Comparison of ENCODE assay signal across 13 mouse cellular contexts in the genomic region with DNA sequence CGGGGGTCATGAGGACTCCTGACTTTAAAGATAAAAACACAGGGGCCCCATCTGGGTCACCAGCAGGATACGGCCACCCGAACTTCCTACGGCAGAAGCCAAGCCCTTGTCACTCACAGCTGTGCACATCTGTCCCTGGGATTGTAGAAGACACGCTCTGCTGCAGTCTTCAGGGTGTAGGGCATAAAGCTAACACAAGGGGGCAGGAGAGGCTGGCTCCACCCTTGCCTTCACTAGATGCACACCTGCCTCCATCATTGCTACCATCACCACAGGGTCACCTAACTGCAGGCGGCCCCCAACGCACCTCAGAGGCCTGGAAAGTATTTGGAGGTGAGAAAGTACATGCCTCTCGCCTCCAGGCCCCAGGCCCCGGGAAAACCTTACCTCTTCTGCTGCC. TPM values are rescaled to one million over a fixed set of nuclear protein-coding genes. Genes with fewer than 3 reads are reported as not detected.
DNase-seq lines count a peak whose midpoint lies in the region; ATAC-seq and TF ChIP-seq lines count a peak whose summit lies in the region.
"Had no signal": no experiment of that assay in that cellular context is flagged by ENCODE, and none has a peak within 500 bp of the region (broad histone marks: within the 10 kb centered on the region; RNA-seq: fewer than 3 reads in every experiment).

No protein-coding gene starts in this region.

- DNase-seq in left cerebral cortex, adult 2 months (ENCODE audit: extremely low spot score in 1 of 2, low spot score in 2 of 2), result no peak
- no peak for DNase-seq in left cerebral cortex, postnatal 36 days (ENCODE audit: low spot score in 2 of 2)
- DNase-seq in CH12.LX (ENCODE audit: extremely low read depth), result no peak
- DNase-seq in MEL (ENCODE audit: low read depth, low spot score), result peak; percentile 48
- DNase-seq in right cerebral cortex, postnatal 14 days, result no peak
- DNase-seq in cerebellum, adult 18-20 months, result no peak
- DNase-seq: cerebellum, adult 11-12 months; heart, adult 18-20 months; right cerebral cortex, postnatal 4 days had no signal

- in situ Hi-C loops in CH12.LX (cut with MboI; ENCODE audit: low pct_ligation_motif_present, low pct_unique_long_range_greater_than_20kb, low sequenced_read_pairs), result no loop called here

- TF ChIP-seq RAD21 in CH12.LX (IDR thresholded peaks at IDR 0.05; ENCODE audit: low read depth, low read length), result peak; percentile 65
- TF ChIP-seq RAD21 in MEL (IDR thresholded peaks at IDR 0.05; ENCODE audit: low read depth, low read length), result peak; percentile 73

- H3K27me3 ChIP-seq in CH12.LX (replicated peaks) (no peaks in the 10 kb centered on the region), MEL (ENCODE audit: control insufficient read depth in 1 of 2, insufficient read depth in 2 of 2, low read length in 2 of 2) (no peaks in the 10 kb centered on the region)
- H3K27me3 ChIP-seq: lung, embryonic 15.5 days had no signal

- H3K4me2 ChIP-seq in CH12.LX (ENCODE audit: insufficient read depth, low read depth, poor library complexity, severe bottlenecking), result no peak overlapping the region
- H3K4me2 ChIP-seq: lung, embryonic 15.5 days had no signal

- no peaks in the 10 kb centered on the region for H3K79me2 ChIP-seq in CH12.LX (replicated peaks; ENCODE audit: control insufficient read depth, extremely low read depth, insufficient read depth, poor library complexity, severe bottlenecking)
- no peaks in the 10 kb centered on the region for H3K79me2 ChIP-seq in MEL (ENCODE audit: control insufficient read depth, insufficient read depth, low read length, poor library complexity)

- H3K36me3 ChIP-seq in CH12.LX (replicated peaks in 1 of 2; ENCODE audit: control insufficient read depth in 1 of 2, insufficient read depth in 1 of 2, low read length in 1 of 2), result peaks cover 0 to 18% of the 10 kb centered on the region in 2 experiments
- H3K36me3 ChIP-seq in MEL (ENCODE audit: control insufficient read depth in 1 of 2, insufficient read depth in 2 of 2, low read length in 2 of 2), result no peaks in the 10 kb centered on the region

- no peak overlapping the region for H3K27ac ChIP-seq in left cerebral cortex, adult 2 months
- H3K27ac ChIP-seq in CH12.LX (ENCODE audit: insufficient read depth, low read depth), result no peak overlapping the region
- no peak overlapping the region for H3K27ac ChIP-seq in MEL (ENCODE audit: control insufficient read depth, low read depth, low read length)
- H3K27ac ChIP-seq: lung, embryonic 15.5 days had no signal

- intact Hi-C loops in left cerebral cortex, adult 2 months (cut with DNase I), result no loop called here
- intact Hi-C loops in left cerebral cortex, postnatal 36 days (cut with DNase I), result no loop called here

- TF ChIP-seq CTCF in left cerebral cortex, adult 2 months (IDR thresholded peaks at IDR 0.05), result peak; percentile 42
- TF ChIP-seq CTCF in CH12.LX (conservative IDR thresholded peaks at IDR 0.05 in 1 of 2, IDR thresholded peaks at IDR 0.05 in 1 of 2; ENCODE audit: low read depth in 2 of 2, low read length in 2 of 2), result peak; percentile 10 to 74; a peak in 2 of 4 replicates
- TF ChIP-seq CTCF in MEL (IDR thresholded peaks at IDR 0.05 in 2 of 3, conservative IDR thresholded peaks at IDR 0.05 in 1 of 3; ENCODE audit: control insufficient read depth in 1 of 3, insufficient read depth in 1 of 3, low read depth in 2 of 3, low read length in 3 of 3, poor library complexity in 1 of 3, severe bottlenecking in 1 of 3), result peak; percentile 74 to 80 (median 77)

- dilution Hi-C loops in CH12.LX (cut with MboI; ENCODE audit: extremely low pct_ligation_motif_present, extremely low pct_unique_long_range_greater_than_20kb, low sequenced_read_pairs), result no loop called here

- H3K4me1 ChIP-seq in CH12.LX (ENCODE audit: control insufficient read depth in 1 of 2, insufficient read depth in 2 of 2) (peaks cover 0 to 13% of the 10 kb centered on the region in 2 experiments; a peak in 2 of 4 replicates), MEL (ENCODE audit: control insufficient read depth in 1 of 2, insufficient read depth in 2 of 2, low read length in 2 of 2) (no peaks in the 10 kb centered on the region)
- H3K4me1 ChIP-seq: lung, embryonic 15.5 days had no signal

- peak; percentile 75 for ATAC-seq in megakaryocyte, adult 5-6 weeks (ENCODE audit: poor library complexity, severe bottlenecking)
- ATAC-seq in cerebellum, adult (ENCODE audit: insufficient number of reproducible peaks, low FRiP score, low TSS enrichment), result no peak
- ATAC-seq: hindbrain, embryonic 16.5 days had no signal

- no peak overlapping the region for H3K9ac ChIP-seq in CH12.LX (ENCODE audit: insufficient read depth, low read depth)
- H3K9ac ChIP-seq in MEL (ENCODE audit: control insufficient read depth, low read depth, low read length, poor library complexity, severe bottlenecking), result no peak overlapping the region
- H3K9ac ChIP-seq: lung, embryonic 15.5 days had no signal

- no peak overlapping the region for H3K4me3 ChIP-seq in left cerebral cortex, adult 2 months
- H3K4me3 ChIP-seq in CH12.LX (replicated peaks in 1 of 3; ENCODE audit: low read depth in 2 of 3, low read length in 2 of 3, poor library complexity in 1 of 3) (no peak overlapping the region), MEL (ENCODE audit: control insufficient read depth in 1 of 2, insufficient read depth in 1 of 2, low read depth in 2 of 2, low read length in 2 of 2) (no peak overlapping the region)
- H3K4me3 ChIP-seq: lung, embryonic 15.5 days had no signal

- H3K9me3 ChIP-seq in CH12.LX (replicated peaks; ENCODE audit: low read length), result peaks cover 4% of the 10 kb centered on the region
- no peaks in the 10 kb centered on the region for H3K9me3 ChIP-seq in MEL (replicated peaks; ENCODE audit: insufficient read depth, low read length)
- H3K9me3 ChIP-seq: lung, embryonic 15.5 days had no signal

- TF ChIP-seq POLR2A in CH12.LX (IDR thresholded peaks at IDR 0.05; ENCODE audit: low read depth, low read length) (no peak), MEL (IDR thresholded peaks at IDR 0.05; ENCODE audit: control insufficient read depth in 1 of 2, insufficient read depth in 1 of 2, low read depth in 1 of 2, low read length in 2 of 2, poor library complexity in 1 of 2) (no peak)

- TF ChIP-seq EP300 in CH12.LX (IDR thresholded peaks at IDR 0.05; ENCODE audit: low read length) (no peak), MEL (IDR thresholded peaks at IDR 0.05; ENCODE audit: low read depth in 1 of 2, low read length in 2 of 2) (no peak)

TF ChIP-seq in CH12.LX, 34 proteins besides CTCF, POLR2A, EP300 and RAD21:
- TF ChIP-seq USF2 (conservative IDR thresholded peaks at IDR 0.05; ENCODE audit: low read depth, low read length) (no peak), SMC3 (IDR thresholded peaks at IDR 0.05; ENCODE audit: low read depth, low read length) (peak; percentile 59), ELF1 (IDR thresholded peaks at IDR 0.05; ENCODE audit: low read depth, low read length) (no peak), ZNF384 (IDR thresholded peaks at IDR 0.05; ENCODE audit: low read depth, low read length) (no peak), TCF12 (IDR thresholded peaks at IDR 0.05; ENCODE audit: low read depth, low read length) (no peak), ZC3H11A (IDR thresholded peaks at IDR 0.05; ENCODE audit: low read depth, low read length) (no peak), POLR2AphosphoS2 (IDR thresholded peaks at IDR 0.05; ENCODE audit: low read depth, low read length) (no peak)

TF ChIP-seq in MEL, 35 proteins besides CTCF, POLR2A, EP300 and RAD21:
- TF ChIP-seq E2F4 (IDR thresholded peaks at IDR 0.05; ENCODE audit: borderline replicate concordance, low read depth, low read length) (no peak), ZC3H11A (IDR thresholded peaks at IDR 0.05; ENCODE audit: low read depth, low read length) (peak; percentile 84), SMC3 (IDR thresholded peaks at IDR 0.05; ENCODE audit: low read depth, low read length) (peak; percentile 85)

RNA-seq across cellular contexts. Expression of a gene that starts 19.8 kb away (rescaled TPM):
- 100 to 1,000 TPM; 244 to 247 TPM for total RNA-seq in left cerebral cortex, adult 2 months (2021)
- total RNA-seq in left cerebral cortex, postnatal 36 days (2021), result 100 to 1,000 TPM; 257 to 267 TPM
- total RNA-seq in CH12.LX (2012; rRNA removed) (1.4 TPM in 2 replicates), CH12.LX (2014; rRNA removed) (0.22 and 0.31 TPM in 2 replicates), MEL (2012; rRNA removed) (4.6 and 5.9 TPM in 2 replicates)
- polyA plus RNA-seq in CH12.LX (2012; ENCODE audit: insufficient read length, low read depth) (5.0 and 6.3 TPM in 2 replicates), MEL (2012; ENCODE audit: insufficient read depth in 1 of 2, insufficient read length in 2 of 2, low read depth in 1 of 2, low replicate concordance in 2 of 2, missing spikeins in 1 of 2) (10 to 100 TPM in 1 of 2 experiments, not detected in 1; 35.7 TPM)
- 42.4 and 46.0 TPM in 2 replicates for total RNA-seq in megakaryocyte, adult 5-6 weeks (2015)
- total RNA-seq in megakaryocyte, adult 5-6 weeks (2017), result 8.0 and 11.6 TPM in 2 replicates

RNA-seq across cellular contexts. Expression of a gene that starts 21.9 kb away (rescaled TPM):
- 10 to 100 TPM; 25.9 to 26.2 TPM for total RNA-seq in left cerebral cortex, adult 2 months (2021)
- total RNA-seq in left cerebral cortex, postnatal 36 days (2021), result 10 to 100 TPM; 22.6 to 23.6 TPM
- total RNA-seq in CH12.LX (2012; rRNA removed) (not detected in 2 replicates), CH12.LX (2014; rRNA removed) (not detected in 2 replicates), MEL (2012; rRNA removed) (8.6 and 14.1 TPM in 2 replicates)
- polyA plus RNA-seq in CH12.LX (2012; ENCODE audit: insufficient read length, low read depth) (not detected in 2 replicates), MEL (2012; ENCODE audit: insufficient read depth in 1 of 2, insufficient read length in 2 of 2, low read depth in 1 of 2, low replicate concordance in 2 of 2, missing spikeins in 1 of 2) (10 to 100 TPM in 1 of 2 experiments, not detected in 1; 11.2 TPM)
- 21.3 and 23.2 TPM in 2 replicates for total RNA-seq in megakaryocyte, adult 5-6 weeks (2015)
- 48.0 and 54.2 TPM in 2 replicates for total RNA-seq in megakaryocyte, adult 5-6 weeks (2017)

Comparison
In these comparisons a context has a peak if more than half of its experiments do, and no peak if none do; other contexts are left out.
1. RNA of a gene that starts 19.8 kb away (total RNA-seq): 257 to 267 TPM in left cerebral cortex, postnatal 36 days and 244 to 247 TPM in left cerebral cortex, adult 2 months; 8.0 to 46.0 TPM in megakaryocyte, adult 5-6 weeks, 4.6 to 5.9 TPM in MEL and 0.22 to 1.4 TPM in CH12.LX; every median in the first group is over 4 times any median in the second.
2. Peak in every context shown above with its lines, with median percentiles within 50 percentile points of each other: CTCF ChIP-seq.